Mouse (Mus musculus) lung, embryonic 15.5 days (tissue): ENCODE measurements around the gene Tjap1. TPM values are rescaled to one million over a fixed set of nuclear protein-coding genes. Genes with fewer than 3 reads are reported as not detected.
A peak's percentile ranks its signal among the peaks of the same experiment; 100 is the strongest.

ENCODE experiments used
- ATAC-seq: fragments of 200-750 bp; cut with Nextera tagmentation; 2 replicates; pipeline ENCODE4 v1.8.0; 2017; ENCODE audit warnings: moderate number of reproducible peaks, borderline replicate concordance; ENCODE audit not compliant: low FRiP score, low TSS enrichment; ENCODE audit errors: extremely low read depth
- H3K27ac ChIP-seq: fragments of 300-500 bp; sonication (generic); 2 replicates; pipeline ENCODE4 v1.5.1; 2015; ENCODE audit warnings: moderate library complexity, mild to moderate bottlenecking, inconsistent platforms
- H3K27me3 ChIP-seq: fragments of 300-500 bp; sonication (generic); 2 replicates; pipeline ENCODE4 v1.6.1; 2015; ENCODE audit warnings: inconsistent platforms
- H3K36me3 ChIP-seq: fragments of 300-500 bp; sonication (generic); 2 replicates; pipeline ENCODE4 v1.6.1; 2015; ENCODE audit warnings: inconsistent platforms
- H3K4me1 ChIP-seq: fragments of 300-500 bp; sonication (generic); 2 replicates; pipeline ENCODE4 v1.6.1; 2015; ENCODE audit warnings: inconsistent platforms
- H3K4me2 ChIP-seq: fragments of 300-500 bp; sonication (generic); 2 replicates; pipeline ENCODE4 v1.6.1; 2015; ENCODE audit warnings: inconsistent platforms, mild to moderate bottlenecking, moderate library complexity
- H3K4me3 ChIP-seq: fragments of 300-500 bp; sonication (generic); 2 replicates; pipeline ENCODE4 v1.5.1; 2015; ENCODE audit warnings: mild to moderate bottlenecking, inconsistent platforms
- H3K9ac ChIP-seq: fragments of 300-500 bp; sonication (generic); 2 replicates; pipeline ENCODE4 v1.6.1; 2015; ENCODE audit warnings: inconsistent platforms
- H3K9me3 ChIP-seq: fragments of 300-500 bp; sonication (generic); 2 replicates; pipeline ENCODE4 v1.6.1; 2016; ENCODE audit warnings: inconsistent platforms
- WGBS: fragments of 180-500 bp; shearing (Covaris S2); methylation state at CpG from one replicate; pipeline ENCODE4 v1.1.7; 2015; 5-methylcytosine and 5-hydroxymethylcytosine counted together
- polyA plus RNA-seq: library from polyadenylated mRNA; unstranded; fragments of >200 nt; fragmentation: Nextera tagmentation; extraction: Ambion mirVana; gene quantifications from 2 replicates; pipeline ENCODE4 v1.2.1, GENCODE M21; 2015

The Tjap1 gene
- polyA plus RNA-seq, 1 experiment from 2014 or later, result 37.5 TPM

- H3K4me1 ChIP-seq, result peaks cover 21% of the 10 kb centered on the region
- no peaks in the 10 kb centered on the region for H3K27me3 ChIP-seq
- H3K9me3 ChIP-seq, result no peaks in the 10 kb centered on the region
- ATAC-seq, result no peak
- H3K27ac ChIP-seq, result no peak overlapping the region
- WGBS, result 88% methylated on average over 12 of the region's 12 CpGs
- H3K4me3 ChIP-seq, result no peak overlapping the region
- no peak overlapping the region for H3K4me2 ChIP-seq
- H3K9ac ChIP-seq, result no peak overlapping the region
- peaks cover 40% of the 10 kb centered on the region for H3K36me3 ChIP-seq
These were observed 4.6 kb downstream of the Tjap1 start for GRCm38 (mm10) chr17:46278011-46278765.

- Histone ChIP-seq H3K27me3 (no peaks in the 10 kb centered on the region), H3K4me3 (no peak overlapping the region), H3K9me3 (no peaks in the 10 kb centered on the region), H3K4me1 (peaks cover 18% of the 10 kb centered on the region), H3K4me2 (no peak overlapping the region), H3K36me3 (peaks cover 40% of the 10 kb centered on the region), H3K9ac (no peak overlapping the region), H3K27ac (no peak overlapping the region)
- ATAC-seq, result no peak
- WGBS, result 59% methylated on average over 4 of the region's 4 CpGs
These were observed 5.2 kb downstream of the Tjap1 start for GRCm38 (mm10) chr17:46277586-46277985.

- peaks cover 57% of the 10 kb centered on the region for H3K36me3 ChIP-seq
- H3K27ac ChIP-seq, result no peak overlapping the region
- ATAC-seq, result no peak
- no peak overlapping the region for H3K4me2 ChIP-seq
- H3K27me3 ChIP-seq, result no peaks in the 10 kb centered on the region
- no peak overlapping the region for H3K9ac ChIP-seq
- no peaks in the 10 kb centered on the region for H3K9me3 ChIP-seq
- peaks cover under 1% of the 10 kb centered on the region for H3K4me1 ChIP-seq
- no peak overlapping the region for H3K4me3 ChIP-seq
- WGBS, result 86% methylated on average over 10 of the region's 10 CpGs
These were observed 7.3 kb downstream of the Tjap1 start for GRCm38 (mm10) chr17:46275506-46275905.

- Histone ChIP-seq H3K9me3 (no peaks in the 10 kb centered on the region), H3K4me1 (peaks cover 2% of the 10 kb centered on the region), H3K4me3 (no peak overlapping the region), H3K36me3 (peaks cover 59% of the 10 kb centered on the region), H3K27me3 (no peaks in the 10 kb centered on the region), H3K9ac (no peak overlapping the region), H3K27ac (no peak overlapping the region), H3K4me2 (no peak overlapping the region)
- no peak for ATAC-seq
- 80% methylated on average over 6 of the region's 6 CpGs for WGBS
These were observed 7.8 kb downstream of the Tjap1 start for GRCm38 (mm10) chr17:46275034-46275433.

GRCm38 (mm10) chr17:46274465-46274864 lies 8.4 kb downstream of the Tjap1 start:
- Histone ChIP-seq H3K36me3 (peaks cover 57% of the 10 kb centered on the region), H3K4me1 (peaks cover 5% of the 10 kb centered on the region)

GRCm38 (mm10) chr17:46273803-46274236 lies 9.0 kb downstream of the Tjap1 start:
- H3K4me2 ChIP-seq, result no peak overlapping the region
- H3K27ac ChIP-seq, result no peak overlapping the region
- H3K9me3 ChIP-seq, result no peaks in the 10 kb centered on the region
- WGBS, result 62% methylated on average over 1 of the region's 1 CpGs
- H3K4me3 ChIP-seq, result no peak overlapping the region
- peaks cover 5% of the 10 kb centered on the region for H3K4me1 ChIP-seq
- H3K36me3 ChIP-seq, result peaks cover 50% of the 10 kb centered on the region
- no peak overlapping the region for H3K9ac ChIP-seq
- no peak for ATAC-seq
- H3K27me3 ChIP-seq, result no peaks in the 10 kb centered on the region

More at GRCm38 (mm10) chr17:46274465-46274864, 8.4 kb downstream of the Tjap1 start:
- no peak for ATAC-seq
- no peak overlapping the region for H3K9ac ChIP-seq
- no peaks in the 10 kb centered on the region for H3K27me3 ChIP-seq
- no peak overlapping the region for H3K27ac ChIP-seq
- H3K9me3 ChIP-seq, result no peaks in the 10 kb centered on the region
- no peak overlapping the region for H3K4me3 ChIP-seq
- no peak overlapping the region for H3K4me2 ChIP-seq
- 65% methylated on average over 6 of the region's 6 CpGs for WGBS

- 76% methylated on average over 5 of the region's 5 CpGs for WGBS
- no peak overlapping the region for H3K27ac ChIP-seq
- peaks cover 41% of the 10 kb centered on the region for H3K36me3 ChIP-seq
- no peak overlapping the region for H3K9ac ChIP-seq
- no peak overlapping the region for H3K4me3 ChIP-seq
- no peak for ATAC-seq
- H3K4me1 ChIP-seq, result peaks cover 5% of the 10 kb centered on the region
- H3K27me3 ChIP-seq, result no peaks in the 10 kb centered on the region
- no peaks in the 10 kb centered on the region for H3K9me3 ChIP-seq
- no peak overlapping the region for H3K4me2 ChIP-seq
These were observed 10.2 kb downstream of the Tjap1 start for GRCm38 (mm10) chr17:46272675-46273074.

GRCm38 (mm10) chr17:46272058-46272457 lies 10.8 kb downstream of the Tjap1 start:
- Histone ChIP-seq H3K27me3 (no peaks in the 10 kb centered on the region), H3K4me3 (no peak overlapping the region), H3K27ac (no peak overlapping the region), H3K9ac (no peak overlapping the region), H3K4me2 (no peak overlapping the region), H3K36me3 (peaks cover 39% of the 10 kb centered on the region), H3K9me3 (no peaks in the 10 kb centered on the region), H3K4me1 (peaks cover 10% of the 10 kb centered on the region)
- no peak for ATAC-seq
- WGBS, result 85% methylated on average over 2 of the region's 2 CpGs

GRCm38 (mm10) chr17:46269771-46270534 lies 12.9 kb downstream of the Tjap1 start:
- no peaks in the 10 kb centered on the region for H3K27me3 ChIP-seq
- peaks cover 17% of the 10 kb centered on the region for H3K4me1 ChIP-seq
- no peak overlapping the region for H3K4me3 ChIP-seq
- H3K27ac ChIP-seq, result no peak overlapping the region
- ATAC-seq, result no peak
- no peak overlapping the region for H3K4me2 ChIP-seq
- H3K36me3 ChIP-seq, result peaks cover 36% of the 10 kb centered on the region
- 71% methylated on average over 19 of the region's 19 CpGs for WGBS
- H3K9me3 ChIP-seq, result no peaks in the 10 kb centered on the region
- H3K9ac ChIP-seq, result no peak overlapping the region

GRCm38 (mm10) chr17:46268026-46268720 lies 14.7 kb downstream of the Tjap1 start:
- WGBS, result 76% methylated on average over 10 of the region's 10 CpGs
- Histone ChIP-seq H3K27me3 (no peaks in the 10 kb centered on the region), H3K4me1 (peaks cover 17% of the 10 kb centered on the region), H3K9ac (no peak overlapping the region), H3K4me2 (no peak overlapping the region), H3K4me3 (no peak overlapping the region), H3K36me3 (peaks cover 49% of the 10 kb centered on the region), H3K27ac (no peak overlapping the region), H3K9me3 (no peaks in the 10 kb centered on the region)
- no peak for ATAC-seq

GRCm38 (mm10) chr17:46267511-46267910 lies 15.3 kb downstream of the Tjap1 start:
- H3K27ac ChIP-seq, result no peak overlapping the region
- no peak overlapping the region for H3K9ac ChIP-seq
- H3K4me2 ChIP-seq, result no peak overlapping the region
- peaks cover 17% of the 10 kb centered on the region for H3K4me1 ChIP-seq
- no peak for ATAC-seq
- H3K4me3 ChIP-seq, result no peak overlapping the region
- no peaks in the 10 kb centered on the region for H3K27me3 ChIP-seq
- 69% methylated on average over 7 of the region's 7 CpGs for WGBS
- no peaks in the 10 kb centered on the region for H3K9me3 ChIP-seq
- peaks cover 56% of the 10 kb centered on the region for H3K36me3 ChIP-seq

GRCm38 (mm10) chr17:46266986-46267385 lies 15.8 kb downstream of the Tjap1 start:
- WGBS, result 57% methylated on average over 6 of the region's 6 CpGs
- H3K27ac ChIP-seq, result peak overlapping the region; percentile 84

More at GRCm38 (mm10) chr17:46266986-46267385, 15.8 kb downstream of the Tjap1 start:
- H3K9me3 ChIP-seq, result no peaks in the 10 kb centered on the region
- H3K4me3 ChIP-seq, result no peak overlapping the region
- H3K4me2 ChIP-seq, result no peak overlapping the region
- ATAC-seq, result no peak
- H3K36me3 ChIP-seq, result peaks cover 59% of the 10 kb centered on the region
- H3K4me1 ChIP-seq, result peaks cover 17% of the 10 kb centered on the region
- H3K27me3 ChIP-seq, result no peaks in the 10 kb centered on the region
- H3K9ac ChIP-seq, result no peak overlapping the region
